Comparison of ENCODE assay signal across 24 mouse cellular contexts in the genomic region with DNA sequence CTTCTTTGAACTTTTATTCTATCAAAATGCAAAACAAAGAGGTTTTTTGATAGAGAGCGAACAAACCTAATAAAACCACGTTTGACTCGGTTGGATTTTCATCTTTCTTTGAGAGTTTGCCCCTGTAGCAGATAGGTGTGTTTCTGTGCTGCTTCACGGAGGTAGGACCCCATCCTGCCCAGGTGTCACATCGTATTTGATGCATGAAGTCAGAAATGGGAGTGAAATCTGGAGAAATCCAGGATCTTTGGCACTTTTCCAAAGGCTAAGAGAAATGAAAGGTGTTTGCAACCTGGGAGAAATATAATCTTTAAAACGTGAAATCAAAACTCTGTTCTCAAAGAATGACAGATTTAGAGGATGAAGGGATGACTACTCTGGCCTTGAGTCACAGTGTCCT. TPM values are rescaled to one million over a fixed set of nuclear protein-coding genes. Genes with fewer than 3 reads are reported as not detected.
DNase-seq lines count a peak whose midpoint lies in the region; ATAC-seq and TF ChIP-seq lines count a peak whose summit lies in the region.
"Had no signal": no experiment of that assay in that cellular context is flagged by ENCODE, and none has a peak within 500 bp of the region (broad histone marks: within the 10 kb centered on the region; RNA-seq: fewer than 3 reads in every experiment).

No protein-coding gene starts in this region.

- no peaks in the 10 kb centered on the region for H3K9me3 ChIP-seq in hindbrain, postnatal 0 days (ENCODE audit: low read length)
- no peaks in the 10 kb centered on the region for H3K9me3 ChIP-seq in hindbrain, embryonic 16.5 days (ENCODE audit: control insufficient read depth, low read length)
- H3K9me3 ChIP-seq in midbrain, postnatal 0 days (ENCODE audit: low read length) = no peaks in the 10 kb centered on the region
- H3K9me3 ChIP-seq in midbrain, embryonic 15.5 days = no peaks in the 10 kb centered on the region

- DNase-seq in cerebellum, postnatal 10 days = peak; percentile 70 to 77
- DNase-seq in cerebellum, adult 9-10 months = no peak
- peak; percentile 45 for DNase-seq in cerebellum, postnatal 14 days
- DNase-seq in cerebellum, adult 18-20 months = no peak
- peak; percentile 25 for DNase-seq in hindbrain, postnatal 0 days (ENCODE audit: low spot score)
- peak; percentile 17 for DNase-seq in midbrain, postnatal 0 days (ENCODE audit: low spot score)
- DNase-seq: adrenal gland, adult 2 months; adrenal gland, adult 8-10 months; adrenal gland, postnatal 10 days; adrenal gland, postnatal 14 days; adrenal gland, postnatal 25 days; adrenal gland, postnatal 36 days; B cell, adult 2 months; cerebellum, adult 11 months; cerebellum, adult 11-12 months had no signal

- 78% methylated on average over 6 of the region's 6 CpGs for WGBS in hindbrain, postnatal 0 days
- WGBS in hindbrain, embryonic 16.5 days = 87% methylated on average over 6 of the region's 6 CpGs
- WGBS in midbrain, postnatal 0 days = 78% methylated on average over 6 of the region's 6 CpGs
- 87% methylated on average over 6 of the region's 6 CpGs for WGBS in midbrain, embryonic 15.5 days

- H3K4me2 ChIP-seq in hindbrain, postnatal 0 days (ENCODE audit: low read depth, low read length) = no peak overlapping the region
- H3K4me2 ChIP-seq in hindbrain, embryonic 16.5 days (ENCODE audit: low read length) = no peak overlapping the region
- no peak overlapping the region for H3K4me2 ChIP-seq in midbrain, postnatal 0 days (ENCODE audit: low read depth, low read length, poor library complexity, severe bottlenecking)
- H3K4me2 ChIP-seq in midbrain, embryonic 15.5 days = no peak overlapping the region

- no peak overlapping the region for H3K9ac ChIP-seq in hindbrain, postnatal 0 days (replicated peaks; ENCODE audit: low read length)
- H3K9ac ChIP-seq in hindbrain, embryonic 16.5 days (ENCODE audit: low read depth, low read length) = no peak overlapping the region
- H3K9ac ChIP-seq in midbrain, postnatal 0 days (replicated peaks; ENCODE audit: low read length, poor library complexity, severe bottlenecking) = no peak overlapping the region
- H3K9ac ChIP-seq in midbrain, embryonic 15.5 days = no peak overlapping the region

- no peak overlapping the region for H3K4me3 ChIP-seq in hindbrain, postnatal 0 days (ENCODE audit: low read length)
- no peak overlapping the region for H3K4me3 ChIP-seq in hindbrain, embryonic 16.5 days (ENCODE audit: low read length)
- H3K4me3 ChIP-seq in midbrain, postnatal 0 days (ENCODE audit: low read depth, low read length) = no peak overlapping the region
- H3K4me3 ChIP-seq in midbrain, embryonic 15.5 days = no peak overlapping the region

- no peaks in the 10 kb centered on the region for H3K27me3 ChIP-seq in hindbrain, postnatal 0 days (ENCODE audit: insufficient read depth, low read length)
- no peaks in the 10 kb centered on the region for H3K27me3 ChIP-seq in hindbrain, embryonic 16.5 days (replicated peaks; ENCODE audit: control insufficient read depth, insufficient read depth, low read length)
- no peaks in the 10 kb centered on the region for H3K27me3 ChIP-seq in midbrain, postnatal 0 days (ENCODE audit: insufficient read depth, low read length)
- no peaks in the 10 kb centered on the region for H3K27me3 ChIP-seq in midbrain, embryonic 15.5 days (replicated peaks)
- H3K27me3 ChIP-seq: CH12.LX, Patski had no signal

- TF ChIP-seq CTCF in hindbrain, postnatal 0 days (IDR thresholded peaks at IDR 0.05; ENCODE audit: low read depth) = no peak
- TF ChIP-seq CTCF in midbrain, postnatal 0 days (IDR thresholded peaks at IDR 0.05) = no peak

- H3K27ac ChIP-seq in hindbrain, postnatal 0 days = no peak overlapping the region
- H3K27ac ChIP-seq in hindbrain, embryonic 16.5 days (ENCODE audit: low read depth, low read length) = no peak overlapping the region
- no peak overlapping the region for H3K27ac ChIP-seq in midbrain, postnatal 0 days (ENCODE audit: low read depth, low read length)
- H3K27ac ChIP-seq in midbrain, embryonic 15.5 days = no peak overlapping the region

- ATAC-seq in hindbrain, postnatal 0 days = no peak
- no peak for ATAC-seq in hindbrain, embryonic 16.5 days
- no peak for ATAC-seq in midbrain, postnatal 0 days (ENCODE audit: low FRiP score)
- no peak for ATAC-seq in midbrain, embryonic 15.5 days (replicated peaks)
- ATAC-seq: activated CD4-positive, CD25-positive, alpha-beta regulatory T cell, adult 4 months; CD4-positive, CD25-positive, alpha-beta regulatory T cell, adult 4 months; Patski had no signal

- no peaks in the 10 kb centered on the region for H3K36me3 ChIP-seq in hindbrain, postnatal 0 days (ENCODE audit: insufficient read depth, low read length)
- no peaks in the 10 kb centered on the region for H3K36me3 ChIP-seq in hindbrain, embryonic 16.5 days (ENCODE audit: control insufficient read depth, insufficient read depth, low read length)
- no peaks in the 10 kb centered on the region for H3K36me3 ChIP-seq in midbrain, postnatal 0 days (ENCODE audit: insufficient read depth, low read length)
- no peaks in the 10 kb centered on the region for H3K36me3 ChIP-seq in midbrain, embryonic 15.5 days (replicated peaks)
- H3K36me3 ChIP-seq: G1E had no signal

- H3K4me1 ChIP-seq in hindbrain, postnatal 0 days (ENCODE audit: insufficient read depth, low read length) = no peaks in the 10 kb centered on the region
- no peaks in the 10 kb centered on the region for H3K4me1 ChIP-seq in hindbrain, embryonic 16.5 days (ENCODE audit: control insufficient read depth, insufficient read depth, low read depth, low read length)
- no peaks in the 10 kb centered on the region for H3K4me1 ChIP-seq in midbrain, postnatal 0 days (ENCODE audit: insufficient read depth, low read length)
- H3K4me1 ChIP-seq in midbrain, embryonic 15.5 days = no peaks in the 10 kb centered on the region

RNA-seq across cellular contexts. Expression of gene Fgf5, which starts 15.5 kb away (rescaled TPM):
- total RNA-seq in hindbrain, postnatal 0 days (2014; rRNA removed) = 3.5 and 5.1 TPM in 2 replicates
- polyA plus RNA-seq in hindbrain, postnatal 0 days (2015; fragmentation: Nextera tagmentation; extraction: Ambion mirVana) = 6.4 and 6.8 TPM in 2 replicates
- 2.2 and 2.9 TPM in 2 replicates for polyA plus RNA-seq in hindbrain, embryonic 16.5 days (2015; fragmentation: Nextera tagmentation; extraction: Ambion mirVana)
- total RNA-seq in midbrain, postnatal 0 days (2014; rRNA removed) = 1.1 TPM in 2 replicates
- polyA plus RNA-seq in midbrain, postnatal 0 days (2015; fragmentation: Nextera tagmentation; extraction: Ambion mirVana) = 0.32 and 0.88 TPM in 2 replicates
- 0.96 and 2.0 TPM in 2 replicates for polyA plus RNA-seq in midbrain, embryonic 15.5 days (2015; fragmentation: Nextera tagmentation; extraction: Ambion mirVana)
- total RNA-seq: adrenal gland, adult 18-20 months; adrenal gland, postnatal 10 days; adrenal gland, postnatal 14 days; adrenal gland, postnatal 25 days; adrenal gland, postnatal 36 days; G1E; MEL had no signal
- polyA plus RNA-seq: activated CD4-positive, CD25-positive, alpha-beta regulatory T cell, adult 4 months; adrenal gland, adult 2 months; CD4-positive, CD25-positive, alpha-beta regulatory T cell, adult 4 months; G1E had no signal

Comparison
In these comparisons a context has a peak if more than half of its experiments do, and no peak if none do; other contexts are left out.
1. DNase-seq: peak in cerebellum, postnatal 10 days (2 of 2), cerebellum, postnatal 14 days (2 of 2), hindbrain, postnatal 0 days (single experiment) and midbrain, postnatal 0 days (single experiment); none in cerebellum, adult 9-10 months (single experiment) and cerebellum, adult 18-20 months (0 of 2).